Mouse (Mus musculus) intestine, postnatal 0 days (tissue): Measurements from ENCODE around the gene Frmd4a. TPM values are rescaled to one million over a fixed set of nuclear protein-coding genes. Genes with fewer than 3 reads are reported as not detected.

Experiments
- ATAC-seq: fragments of 200-750 bp; cut with Nextera tagmentation; 2 replicates; pipeline ENCODE4 v1.8.0; 2017; ENCODE audit warnings: mild to moderate bottlenecking, moderate TSS enrichment, moderate library complexity
- H3K27ac ChIP-seq: fragments of 300-500 bp; sonication (generic); 2 replicates; pipeline ENCODE4 v1.5.1; 2014; ENCODE audit warnings: mild to moderate bottlenecking, low read depth, low read length, moderate library complexity
- H3K27me3 ChIP-seq: fragments of 300-500 bp; sonication (generic); replicated peaks from 2 replicates; pipeline ENCODE4 v1.6.1; 2014; ENCODE audit warnings: low read length, mixed read lengths; ENCODE audit not compliant: control insufficient read depth, insufficient read depth
- H3K36me3 ChIP-seq: fragments of 300-500 bp; sonication (generic); 2 replicates; pipeline ENCODE4 v1.6.1; 2014; ENCODE audit warnings: mild to moderate bottlenecking, moderate library complexity; ENCODE audit not compliant: control insufficient read depth, insufficient read depth
- H3K4me1 ChIP-seq: fragments of 300-500 bp; sonication (generic); replicated peaks from 2 replicates; pipeline ENCODE4 v1.6.1; 2014; ENCODE audit warnings: antibody characterized with exemption, low read length, mixed read lengths; ENCODE audit not compliant: control insufficient read depth, insufficient read depth
- H3K4me2 ChIP-seq: fragments of 300-500 bp; sonication (generic); replicated peaks from 2 replicates; pipeline ENCODE4 v1.6.1; 2014; ENCODE audit warnings: low read depth, mild to moderate bottlenecking, moderate library complexity
- H3K4me3 ChIP-seq: fragments of 300-500 bp; sonication (generic); 2 replicates; pipeline ENCODE4 v1.5.1; 2014; ENCODE audit warnings: low read depth, low read length
- H3K9ac ChIP-seq: fragments of 300-500 bp; sonication (generic); 2 replicates; pipeline ENCODE4 v1.6.1; 2014; ENCODE audit warnings: mild to moderate bottlenecking, low read depth, low read length
- H3K9me3 ChIP-seq: fragments of 300-500 bp; sonication (generic); 2 replicates; pipeline ENCODE4 v1.6.1; 2016; ENCODE audit warnings: mixed run types; ENCODE audit not compliant: control insufficient read depth
- CTCF ChIP-seq: sonication (generic); IDR thresholded peaks from 2 replicates; pipeline ENCODE4 v1.5.1; 2016; ENCODE audit warnings: low read depth, mild to moderate bottlenecking, control low read depth, antibody characterized with exemption, moderate library complexity
- WGBS: fragments of 180-500 bp; shearing (Covaris S2); extraction: QIAGEN DNeasy Blood & Tissue Kit; methylation state at CpG from one replicate; pipeline ENCODE4 v1.1.7; 2014; 5-methylcytosine and 5-hydroxymethylcytosine counted together
- polyA plus RNA-seq: library from polyadenylated mRNA; unstranded; fragments of >200 nt; fragmentation: Nextera tagmentation; extraction: Ambion mirVana; gene quantifications from 2 replicates; pipeline ENCODE4 v1.2.1, GENCODE M21; 2015

Frmd4a gene
- 4.5 and 6.3 TPM in 2 replicates for polyA plus RNA-seq

- H3K9ac ChIP-seq: no peak within 1 kb of the TSS
- H3K27ac ChIP-seq: no peak within 1 kb of the TSS
- TF ChIP-seq CTCF: no peak
- ATAC-seq: no peak
- no peaks in the 10 kb centered on the region for H3K27me3 ChIP-seq
- no peaks in the 10 kb centered on the region for H3K9me3 ChIP-seq
- no peaks in the 10 kb centered on the region for H3K36me3 ChIP-seq
- H3K4me3 ChIP-seq: no peak within 1 kb of the TSS
- WGBS: 36% methylated on average over 8 of the region's 8 CpGs
- H3K4me2 ChIP-seq: no peak within 1 kb of the TSS
- H3K4me1 ChIP-seq: no peaks in the 10 kb centered on the region
Observed at GRCm38 (mm10) chr2:4017528-4018288, at the start of gene Frmd4a. Gene Frmd4a (plus strand): TSS chr2:4017717.

DNA sequence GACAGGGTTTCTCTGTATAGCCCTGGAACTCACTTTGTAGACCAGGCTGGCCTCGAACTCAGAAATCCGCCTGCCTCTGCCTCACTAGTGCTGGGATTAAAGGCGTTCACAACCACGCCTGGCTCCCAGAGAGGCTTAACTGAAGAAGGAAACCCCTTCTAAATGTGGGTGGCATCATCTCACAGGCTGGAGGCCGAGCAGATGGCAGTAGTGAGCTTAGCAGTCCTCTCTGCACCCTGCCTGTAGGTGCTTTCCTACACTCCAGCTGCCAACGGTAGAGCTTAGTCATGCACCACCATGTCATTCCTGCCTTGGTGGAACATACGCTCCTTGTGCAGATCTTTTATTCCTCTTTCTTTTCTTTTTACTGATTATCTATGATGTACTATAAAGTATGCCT, 28.6 kb upstream of the Frmd4a start:
- no peaks in the 10 kb centered on the region for H3K4me1 ChIP-seq
- H3K9ac ChIP-seq: no peak overlapping the region
- no peak overlapping the region for H3K4me3 ChIP-seq
- H3K27ac ChIP-seq: no peak overlapping the region
- no peak for TF ChIP-seq CTCF
- WGBS: 85% methylated on average over 7 of the region's 7 CpGs
- ATAC-seq: no peak
- H3K36me3 ChIP-seq: no peaks in the 10 kb centered on the region
- no peaks in the 10 kb centered on the region for H3K27me3 ChIP-seq
- H3K4me2 ChIP-seq: no peak overlapping the region
- H3K9me3 ChIP-seq: no peaks in the 10 kb centered on the region

DNA sequence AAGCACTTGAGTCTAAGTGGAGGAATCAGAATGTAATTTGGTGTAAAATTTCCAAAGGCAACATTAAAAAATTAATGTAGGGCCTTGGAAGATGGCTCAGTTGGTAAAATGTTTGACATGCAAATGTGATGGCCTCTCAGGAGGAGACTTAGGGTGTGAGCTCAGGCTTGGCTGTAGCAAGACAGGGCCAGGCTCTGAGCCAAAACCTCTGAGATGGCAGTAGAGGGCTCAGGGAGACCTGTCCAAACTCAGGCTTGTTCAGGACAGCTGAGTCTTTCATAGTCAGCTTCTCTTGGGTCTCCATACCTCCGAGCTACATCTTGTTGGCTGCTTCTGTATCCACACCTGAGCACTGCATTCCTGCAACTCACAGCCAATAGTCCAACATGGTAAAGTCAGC, 27.1 kb upstream of the Frmd4a start:
- H3K9me3 ChIP-seq: no peaks in the 10 kb centered on the region
- no peak overlapping the region for H3K27ac ChIP-seq
- no peaks in the 10 kb centered on the region for H3K4me1 ChIP-seq
- H3K9ac ChIP-seq: no peak overlapping the region
- no peak for ATAC-seq
- no peaks in the 10 kb centered on the region for H3K36me3 ChIP-seq
- no peaks in the 10 kb centered on the region for H3K27me3 ChIP-seq
- H3K4me2 ChIP-seq: no peak overlapping the region
- WGBS: 88% methylated on average over 1 of the region's 1 CpGs
- TF ChIP-seq CTCF: no peak
- no peak overlapping the region for H3K4me3 ChIP-seq

- Histone ChIP-seq H3K4me2 (no peak overlapping the region), H3K9ac (no peak overlapping the region)
- TF ChIP-seq CTCF: no peak
Observed at GRCm38 (mm10) chr2:4018431-4018876, 937 bp downstream of the Frmd4a start.

DNA sequence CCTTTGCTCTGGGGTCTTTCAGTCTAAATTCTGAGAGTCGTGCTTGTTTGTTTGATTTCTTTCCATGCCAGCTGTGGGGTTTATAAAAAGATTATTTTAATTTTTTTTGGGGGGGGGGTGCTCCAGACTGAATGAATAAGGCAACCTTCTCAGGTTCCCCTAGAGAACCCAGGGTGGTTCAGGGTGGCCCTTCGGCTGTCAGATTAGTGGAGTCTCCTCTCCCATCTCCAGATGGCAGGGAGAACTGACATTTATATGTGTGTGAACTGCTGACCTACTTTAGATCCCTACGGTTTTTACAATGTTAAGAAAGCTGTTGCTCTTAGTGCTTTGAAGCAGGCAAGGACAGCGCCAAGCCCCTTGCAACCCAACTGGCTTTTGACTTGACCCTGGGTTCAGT, 1.4 kb downstream of the Frmd4a start:
- WGBS: 53% methylated on average over 4 of the region's 4 CpGs
- H3K4me1 ChIP-seq: no peaks in the 10 kb centered on the region
- H3K9me3 ChIP-seq: no peaks in the 10 kb centered on the region
- H3K36me3 ChIP-seq: no peaks in the 10 kb centered on the region
- no peak for TF ChIP-seq CTCF
- ATAC-seq: no peak
- no peak overlapping the region for H3K27ac ChIP-seq
- no peaks in the 10 kb centered on the region for H3K27me3 ChIP-seq
- no peak overlapping the region for H3K9ac ChIP-seq
- H3K4me3 ChIP-seq: no peak overlapping the region
- H3K4me2 ChIP-seq: no peak overlapping the region

More at GRCm38 (mm10) chr2:4018431-4018876, 937 bp downstream of the Frmd4a start:
- no peak overlapping the region for H3K27ac ChIP-seq
- no peaks in the 10 kb centered on the region for H3K36me3 ChIP-seq
- no peaks in the 10 kb centered on the region for H3K27me3 ChIP-seq
- H3K4me1 ChIP-seq: no peaks in the 10 kb centered on the region
- H3K4me3 ChIP-seq: no peak overlapping the region
- WGBS: 48% methylated on average over 11 of the region's 11 CpGs
- ATAC-seq: no peak
- H3K9me3 ChIP-seq: no peaks in the 10 kb centered on the region

DNA sequence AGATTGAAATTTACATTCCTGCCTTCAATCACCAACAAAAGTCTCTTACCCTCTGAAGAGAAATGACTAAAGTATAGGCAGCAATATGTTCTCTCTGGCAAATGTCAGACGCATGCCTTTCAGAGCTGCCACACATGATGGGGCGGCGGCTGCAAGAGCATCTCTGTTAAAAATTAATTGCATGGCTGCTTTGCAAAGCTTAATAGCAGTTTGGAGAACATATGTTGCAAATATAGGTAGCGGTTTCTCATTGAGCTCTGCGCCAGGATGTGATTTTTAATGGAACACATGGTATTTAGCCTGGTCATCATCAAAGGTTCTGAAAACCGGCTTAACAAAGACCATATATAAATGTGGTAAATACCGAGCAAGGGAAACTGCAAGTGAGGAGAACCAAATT, 7.4 kb downstream of the Frmd4a start:
- Histone ChIP-seq H3K4me3 (no peak overlapping the region), H3K9me3 (no peaks in the 10 kb centered on the region), H3K27me3 (no peaks in the 10 kb centered on the region), H3K4me1 (no peaks in the 10 kb centered on the region), H3K4me2 (no peak overlapping the region), H3K36me3 (no peaks in the 10 kb centered on the region), H3K9ac (no peak overlapping the region), H3K27ac (no peak overlapping the region)
- ATAC-seq: no peak
- TF ChIP-seq CTCF: no peak
- WGBS: 62% methylated on average over 7 of the region's 7 CpGs
